Mouse (Mus musculus) kidney, adult 2 months (tissue): ENCODE data around the gene Mogs. TPM values are rescaled to one million over a fixed set of nuclear protein-coding genes. Genes with fewer than 3 reads are reported as not detected.

Experiments used
- DNase-seq: peaks from one replicate; pipeline ENCODE4 v3.0.0; 2021
- H3K27ac ChIP-seq: fragments of 200-500 bp; 2 replicates; pipeline ENCODE4 v1.5.1; 2012; ENCODE audit warnings: low read depth, low read length, control low read depth, inconsistent platforms; ENCODE audit not compliant: insufficient read depth
- H3K27me3 ChIP-seq: fragments of 200-500 bp; replicated peaks from 2 replicates; pipeline ENCODE4 v1.6.1; 2012; ENCODE audit warnings: mild to moderate bottlenecking, moderate library complexity, low read length, inconsistent platforms; ENCODE audit not compliant: control insufficient read depth, insufficient read depth
- H3K36me3 ChIP-seq: fragments of 200-500 bp; 2 replicates; pipeline ENCODE4 v1.6.1; 2012; ENCODE audit warnings: mild to moderate bottlenecking, moderate library complexity, low read length, inconsistent platforms; ENCODE audit not compliant: control insufficient read depth, insufficient read depth
- H3K4me1 ChIP-seq: fragments of 200-500 bp; 2 replicates; pipeline ENCODE4 v1.6.1; 2011; ENCODE audit warnings: low read length; ENCODE audit not compliant: control insufficient read depth, insufficient read depth
- H3K4me3 ChIP-seq: fragments of 200-500 bp; 2 replicates; pipeline ENCODE4 v1.5.1; 2011; ENCODE audit warnings: mild to moderate bottlenecking, low read depth, low read length, control low read depth; ENCODE audit not compliant: insufficient read depth
- CTCF ChIP-seq: fragments of 200-500 bp; conservative IDR thresholded peaks from 2 replicates; pipeline ENCODE4 v1.5.1; 2011; ENCODE audit warnings: low read depth, mild to moderate bottlenecking, control low read depth, low read length, moderate library complexity, mixed read lengths; ENCODE audit not compliant: insufficient read depth, insufficient read length
- POLR2A ChIP-seq: fragments of 200-500 bp; IDR thresholded peaks from one replicate; pipeline ENCODE4 v1.6.1; 2011; ENCODE audit warnings: low read depth, low read length, control low read depth
- WGBS: fragments of 180-500 bp; shearing (Covaris S2); methylation state at CpG from one replicate; pipeline ENCODE4 v1.1.7; 2018; 5-methylcytosine and 5-hydroxymethylcytosine counted together
- polyA plus RNA-seq: library from polyadenylated mRNA; depleted of rRNA; stranded (reverse); fragments of >200 nt; gene quantifications from 2 replicates; pipeline ENCODE4 v1.2.3, GENCODE M21; 2012; rRNA removed

Gene Mogs
- polyA plus RNA-seq, result 35.5 and 42.3 TPM in 2 replicates

DNA sequence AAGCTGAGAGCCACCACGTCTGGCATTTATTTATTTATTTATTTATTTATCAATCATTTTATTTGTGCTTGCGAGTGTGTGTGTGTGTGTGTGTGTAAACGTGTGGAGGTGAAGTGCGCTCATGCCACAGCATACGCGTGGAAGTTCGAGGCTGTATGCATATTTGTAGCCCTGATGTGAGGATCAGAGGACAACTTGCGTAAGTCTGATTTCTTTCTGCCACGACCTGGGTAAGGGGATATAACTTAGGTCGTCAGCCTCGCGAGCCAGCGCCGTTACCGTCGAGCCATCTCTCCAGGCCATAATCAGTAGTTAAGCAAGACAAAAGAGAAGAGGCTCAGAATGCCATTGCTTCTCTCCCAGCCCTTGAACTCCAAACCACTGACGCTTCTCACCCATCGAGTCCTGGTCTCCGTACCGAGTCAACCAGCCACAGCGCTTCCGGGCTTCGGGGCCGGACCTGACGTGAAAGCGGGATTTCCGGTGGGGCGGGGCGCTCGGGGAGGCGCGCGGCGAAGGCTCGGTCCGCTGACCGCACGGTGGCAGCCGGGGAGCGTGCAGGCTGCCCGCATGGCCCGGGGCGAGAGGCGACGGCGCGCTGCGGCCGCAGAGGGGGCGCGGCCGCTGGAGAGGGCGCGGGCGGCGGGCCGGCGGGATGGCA is at the start of gene Mogs:
Gene Mogs (plus strand): TSS at position 486 of the 661 bp plus-strand sequence.
- peaks cover 13% of the 10 kb centered on the region; the same call in 1 of the 2 replicates for H3K4me1 ChIP-seq

GRCm38 (mm10) chr6:83065995-83066394 is 49.3 kb upstream of the Mogs start:
- no peak overlapping the region for H3K27ac ChIP-seq
- no peaks in the 10 kb centered on the region for H3K4me1 ChIP-seq
- peaks cover 19% of the 10 kb centered on the region for H3K27me3 ChIP-seq
- no peak for DNase-seq
- 76% methylated on average over 8 of the region's 8 CpGs for WGBS
- H3K36me3 ChIP-seq, result no peaks in the 10 kb centered on the region
- TF ChIP-seq POLR2A (no peak), CTCF (no peak)
- no peak overlapping the region for H3K4me3 ChIP-seq

More for the DNA sequence above, at the start of gene Mogs:
- Histone ChIP-seq H3K27me3 (no peaks in the 10 kb centered on the region), H3K27ac (peak within 1 kb of the TSS; percentile 93), H3K4me3 (peak within 1 kb of the TSS; percentile 97), H3K36me3 (no peaks in the 10 kb centered on the region)
- TF ChIP-seq CTCF (peak; percentile 47), POLR2A (peak; percentile 86)
- WGBS, result 1% methylated on average over 58 of the region's 58 CpGs
- peak; percentile 97 for DNase-seq

DNA sequence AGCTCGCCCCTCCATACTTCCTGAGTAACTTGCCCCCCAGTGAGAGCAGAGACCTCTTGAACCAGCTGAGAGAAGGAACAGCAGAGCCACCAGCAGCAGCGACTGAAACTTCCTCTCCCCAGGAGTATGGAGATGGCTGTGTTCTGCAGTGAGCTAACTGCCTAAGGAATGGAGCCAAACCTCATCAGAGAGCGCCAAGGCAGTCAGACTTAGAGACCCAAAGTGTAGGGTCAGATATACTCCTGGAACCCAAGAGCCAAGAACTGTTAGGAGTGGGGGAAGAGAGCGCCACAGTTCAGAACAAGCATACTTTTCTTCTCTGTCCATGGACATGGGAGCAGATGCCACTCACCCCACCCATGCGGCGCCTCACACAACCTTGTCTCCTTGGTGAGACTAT is 48.9 kb upstream of the Mogs start:
- Histone ChIP-seq H3K27ac (no peak overlapping the region), H3K27me3 (peaks cover 23% of the 10 kb centered on the region), H3K4me1 (no peaks in the 10 kb centered on the region), H3K36me3 (no peaks in the 10 kb centered on the region), H3K4me3 (no peak overlapping the region)
- TF ChIP-seq CTCF, result no peak
- TF ChIP-seq POLR2A, result no peak
- DNase-seq, result no peak
- 63% methylated on average over 6 of the region's 6 CpGs for WGBS

DNA sequence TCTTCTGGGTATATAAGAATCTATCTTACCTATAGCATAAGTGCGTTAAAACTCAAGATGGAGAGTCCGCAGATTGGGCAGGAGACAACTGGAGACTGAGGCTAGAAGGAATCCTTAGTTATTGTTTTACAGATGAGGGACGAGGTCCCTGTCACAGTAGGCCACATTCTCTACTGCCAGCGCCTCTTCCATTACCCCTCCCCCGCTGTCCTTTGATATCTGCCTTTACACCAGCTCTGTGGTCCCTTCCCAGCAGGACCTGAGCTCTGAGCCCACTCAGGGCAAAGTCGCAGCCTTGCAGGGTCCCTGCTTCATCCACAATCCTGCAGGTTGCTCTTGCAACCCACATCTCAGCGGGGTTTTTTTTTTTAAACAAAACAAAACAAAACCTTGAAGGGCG is 47.1 kb upstream of the Mogs start:
- H3K27ac ChIP-seq, result no peak overlapping the region
- WGBS, result 48% methylated on average over 8 of the region's 8 CpGs
- H3K4me3 ChIP-seq, result no peak overlapping the region
- TF ChIP-seq CTCF (no peak), POLR2A (no peak)
- peaks cover 23% of the 10 kb centered on the region for H3K27me3 ChIP-seq
- DNase-seq, result peak; percentile 25
- no peaks in the 10 kb centered on the region for H3K4me1 ChIP-seq
- H3K36me3 ChIP-seq, result no peaks in the 10 kb centered on the region

DNA sequence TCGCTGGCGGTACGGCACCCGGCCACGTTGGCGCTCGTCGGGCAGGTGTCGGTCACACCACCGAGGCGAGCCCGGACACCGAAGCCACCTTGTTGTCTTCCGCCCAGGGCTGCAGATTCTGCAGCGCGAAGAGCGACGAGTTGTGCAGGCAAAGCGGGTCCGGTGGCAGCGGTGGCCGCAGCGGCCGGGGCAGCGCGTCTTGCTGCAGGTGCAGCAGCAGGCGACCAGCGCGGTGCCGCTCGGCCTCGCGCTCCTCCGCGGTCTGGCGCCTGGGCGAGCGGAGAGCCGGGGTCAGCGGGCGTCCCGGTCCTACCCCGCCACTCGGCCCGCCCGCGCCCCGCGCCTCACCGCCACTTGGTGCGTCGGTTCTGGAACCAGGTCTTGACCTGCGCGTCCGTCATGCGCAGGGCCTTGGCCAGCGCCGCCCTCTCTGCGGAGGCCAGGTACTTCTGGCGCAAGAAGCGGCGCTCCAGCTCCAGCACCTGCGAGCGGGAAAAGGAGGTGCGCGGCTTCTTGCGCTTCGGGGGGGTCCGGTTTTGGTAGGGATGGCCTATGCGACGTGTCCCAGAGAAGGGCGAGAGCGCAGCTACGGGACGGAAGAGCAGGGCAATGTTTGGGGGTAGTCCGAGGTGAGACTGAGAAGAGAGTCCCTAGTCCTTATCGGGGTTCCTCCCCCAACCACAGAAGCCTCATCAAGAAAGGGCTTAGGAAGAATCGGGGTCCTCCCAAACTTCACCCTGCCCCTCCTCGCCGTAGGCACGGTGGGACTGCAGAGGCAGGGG is 46.4 kb upstream of the Mogs start:
- peak overlapping the region; percentile 48; the same call in 1 of the 2 replicates for H3K4me3 ChIP-seq
- H3K27ac ChIP-seq, result no peak overlapping the region
- no peaks in the 10 kb centered on the region for H3K4me1 ChIP-seq
- H3K36me3 ChIP-seq, result no peaks in the 10 kb centered on the region
- TF ChIP-seq CTCF (no peak), POLR2A (no peak)
- WGBS, result 3% methylated on average over 70 of the region's 81 CpGs
- DNase-seq, result peak; percentile 59
- H3K27me3 ChIP-seq, result peaks cover 23% of the 10 kb centered on the region

DNA sequence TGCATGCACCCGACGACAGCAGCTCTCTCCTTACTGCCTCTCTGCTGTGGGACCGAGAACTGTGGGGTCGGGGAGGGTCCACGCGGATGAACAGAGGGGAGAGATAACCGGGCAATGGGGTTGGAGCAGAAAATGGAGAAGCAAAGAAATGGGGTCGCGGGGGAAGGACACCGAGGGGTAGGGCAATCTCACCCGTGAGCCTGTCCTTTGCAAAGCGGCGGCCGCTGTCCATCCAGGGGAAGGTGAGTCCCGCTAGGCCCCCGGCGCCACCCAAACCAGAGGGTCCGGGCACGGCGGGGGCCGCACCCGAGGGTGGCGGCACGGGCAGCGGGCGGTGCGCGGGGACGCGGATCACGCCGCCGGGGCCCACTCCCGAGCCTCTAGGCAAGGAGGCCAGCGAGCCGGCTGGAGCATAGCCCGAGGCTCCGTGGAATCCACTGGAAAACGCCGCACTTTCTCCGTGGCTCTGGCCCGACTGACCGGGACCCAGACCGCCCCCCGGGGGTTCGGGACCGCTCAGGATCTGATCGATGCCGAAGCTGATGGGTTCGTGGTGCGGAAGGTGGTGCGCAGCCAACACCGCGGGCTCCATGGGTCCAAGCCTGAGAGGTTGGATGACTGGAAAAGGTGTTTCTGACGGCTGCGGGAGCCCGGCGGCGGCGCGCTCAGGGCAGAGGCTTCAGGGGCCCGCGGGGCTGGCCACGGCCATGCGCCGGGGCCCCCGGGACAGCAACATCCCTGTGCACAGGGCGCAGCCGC is 45.6 kb upstream of the Mogs start:
- TF ChIP-seq POLR2A, result no peak
- TF ChIP-seq CTCF, result no peak
- no peak overlapping the region for H3K27ac ChIP-seq
- no peak overlapping the region for H3K4me3 ChIP-seq
- no peaks in the 10 kb centered on the region for H3K36me3 ChIP-seq
- 2% methylated on average over 69 of the region's 69 CpGs for WGBS
- DNase-seq, result no peak
- H3K27me3 ChIP-seq, result peaks cover 23% of the 10 kb centered on the region
- H3K4me1 ChIP-seq, result no peaks in the 10 kb centered on the region

GRCm38 (mm10) chr6:83070247-83070310 is 45.2 kb upstream of the Mogs start, which contains the start of gene Tlx2:
Tlx2 (minus strand) TSS chr6:83070293.
- TF ChIP-seq POLR2A, result no peak
- no peak for TF ChIP-seq CTCF
- H3K27ac ChIP-seq, result no peak within 1 kb of the TSS
- no peaks in the 10 kb centered on the region for H3K36me3 ChIP-seq
- no peak within 1 kb of the TSS for H3K4me3 ChIP-seq
- peaks cover 23% of the 10 kb centered on the region for H3K27me3 ChIP-seq
- H3K4me1 ChIP-seq, result no peaks in the 10 kb centered on the region
- no peak for DNase-seq
- 1% methylated on average over 10 of the region's 10 CpGs for WGBS
